10 mouse cellular contexts compared by ENCODE assay signal in the genomic region with DNA sequence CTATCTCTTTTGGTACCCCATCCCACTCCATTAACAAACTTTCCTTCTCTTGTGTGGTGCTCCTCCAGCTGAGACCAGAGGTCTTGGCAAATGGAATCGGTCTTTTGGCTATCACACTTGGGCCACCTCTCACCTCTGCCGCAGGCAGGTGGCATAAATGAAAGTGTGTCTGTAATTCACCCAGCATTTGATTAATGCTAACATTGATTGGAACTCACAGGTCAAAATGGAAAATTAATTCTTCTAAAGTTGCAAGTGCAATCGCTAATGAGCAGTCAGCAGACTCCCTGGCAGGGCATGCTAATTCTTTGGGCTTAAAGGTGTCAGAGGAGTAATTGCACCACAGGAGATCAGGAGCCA. TPM values are rescaled to one million over a fixed set of nuclear protein-coding genes. Genes with fewer than 3 reads are reported as not detected.
DNase-seq lines count a peak whose midpoint lies in the region; ATAC-seq and TF ChIP-seq lines count a peak whose summit lies in the region.
"Had no signal": no experiment of that assay in that cellular context is flagged by ENCODE, and none has a peak within 500 bp of the region (broad histone marks: within the 10 kb centered on the region; RNA-seq: fewer than 3 reads in every experiment).

No protein-coding gene starts in this region.

- H3K4me1 ChIP-seq in forebrain, embryonic 16.5 days (replicated peaks; ENCODE audit: control insufficient read depth, insufficient read depth, low read length), result peaks cover 10% of the 10 kb centered on the region; the same call in 1 of the 2 replicates
- H3K4me1 ChIP-seq in liver, postnatal 0 days (ENCODE audit: insufficient read depth), result no peaks in the 10 kb centered on the region
- H3K4me1 ChIP-seq: megakaryocyte, embryonic 14.5 days had no signal

- no peak overlapping the region for H3K27ac ChIP-seq in left cerebral cortex, adult 2 months
- no peak overlapping the region for H3K27ac ChIP-seq in forebrain, embryonic 16.5 days (ENCODE audit: low read length)
- H3K27ac ChIP-seq in liver, postnatal 0 days (ENCODE audit: low read depth), result no peak overlapping the region

- peak; percentile 56 for DNase-seq in heart, adult 11 months
- no peak for DNase-seq in heart, adult 9 months (ENCODE audit: low spot score in 2 of 2)
- no peak for DNase-seq in left cerebral cortex, adult 2 months (ENCODE audit: extremely low spot score in 1 of 2, low spot score in 2 of 2)
- no peak for DNase-seq in left cerebral cortex, postnatal 25 days (ENCODE audit: low spot score in 2 of 2)
- no peak for DNase-seq in liver, postnatal 0 days
- DNase-seq in adrenal gland, adult 8-10 months, result no peak
- DNase-seq in frontal cortex, postnatal 14 days (ENCODE audit: low spot score in 2 of 2), result no peak

- TF ChIP-seq CTCF in left cerebral cortex, adult 2 months (IDR thresholded peaks at IDR 0.05), result no peak
- no peak for TF ChIP-seq CTCF in liver, postnatal 0 days (IDR thresholded peaks at IDR 0.05; ENCODE audit: low read depth)

- H3K36me3 ChIP-seq in forebrain, embryonic 16.5 days (ENCODE audit: control insufficient read depth, insufficient read depth), result no peaks in the 10 kb centered on the region
- H3K36me3 ChIP-seq in liver, postnatal 0 days (replicated peaks; ENCODE audit: insufficient read depth, low read length), result no peaks in the 10 kb centered on the region

- 0 out of 2 replicates have a peak, but pooled peaks have one; percentile 23 for ATAC-seq in forebrain, embryonic 16.5 days
- no peak for ATAC-seq in liver, postnatal 0 days

- TF ChIP-seq EP300 in liver, postnatal 0 days (IDR thresholded peaks at IDR 0.05; ENCODE audit: low read depth), result no peak

- intact Hi-C loops in left cerebral cortex, adult 2 months (cut with DNase I), result loop anchor here (5.0 kb wide), 1 partner anchor 73 kb away; no protein-coding TSS in a partner anchor
- intact Hi-C loops in left cerebral cortex, postnatal 25 days (cut with DNase I), result no loop called here

- H3K27me3 ChIP-seq in forebrain, embryonic 16.5 days (replicated peaks; ENCODE audit: control insufficient read depth, insufficient read depth, low read length), result no peaks in the 10 kb centered on the region
- no peaks in the 10 kb centered on the region for H3K27me3 ChIP-seq in liver, postnatal 0 days (ENCODE audit: insufficient read depth, low read length)

- 43% methylated on average over 3 of the region's 3 CpGs for WGBS in forebrain, embryonic 16.5 days
- WGBS in liver, postnatal 0 days (ENCODE audit: insufficient replicate concordance), result 58% methylated on average over 3 of the region's 3 CpGs

- peak overlapping the region; percentile 50; the same call in 1 of the 2 replicates for H3K4me2 ChIP-seq in forebrain, embryonic 16.5 days (ENCODE audit: low read length)
- H3K4me2 ChIP-seq in liver, postnatal 0 days (ENCODE audit: low read depth, low read length), result peak overlapping the region; percentile 58

- H3K4me3 ChIP-seq in left cerebral cortex, adult 2 months, result peak overlapping the region; percentile 39
- peak overlapping the region; percentile 5; the same call in 1 of the 2 replicates for H3K4me3 ChIP-seq in forebrain, embryonic 16.5 days (replicated peaks; ENCODE audit: low read length)
- H3K4me3 ChIP-seq in liver, postnatal 0 days (ENCODE audit: low read depth, low read length), result no peak overlapping the region

- H3K9me3 ChIP-seq in forebrain, embryonic 16.5 days (ENCODE audit: control insufficient read depth, low read length), result no peaks in the 10 kb centered on the region
- no peaks in the 10 kb centered on the region for H3K9me3 ChIP-seq in liver, postnatal 0 days (ENCODE audit: low read length)
- H3K9me3 ChIP-seq: megakaryocyte, embryonic 14.5 days had no signal

- H3K9ac ChIP-seq in forebrain, embryonic 16.5 days (replicated peaks; ENCODE audit: low read depth, low read length), result no peak overlapping the region
- H3K9ac ChIP-seq in liver, postnatal 0 days (replicated peaks), result no peak overlapping the region

RNA-seq across cellular contexts. Expression of gene Gm17542, which starts 3.2 kb away (rescaled TPM):
- total RNA-seq in left cerebral cortex, adult 2 months (2021), result not detected
- not detected for total RNA-seq in left cerebral cortex, postnatal 25 days (2021)
- not detected in 2 replicates for polyA plus RNA-seq in forebrain, embryonic 16.5 days (2015; fragmentation: Nextera tagmentation; extraction: Ambion mirVana)
- polyA plus RNA-seq in liver, postnatal 0 days (2015; fragmentation: Nextera tagmentation; extraction: Ambion mirVana), result not detected in 2 replicates
- not detected for total RNA-seq in adrenal gland, adult 8-10 months (2022)
- total RNA-seq: layer of hippocampus, postnatal 14 days had no signal

RNA-seq across cellular contexts. Expression of gene Edar, which starts 39.3 kb away (rescaled TPM):
- under 1 TPM; 0.14 to 0.20 TPM for total RNA-seq in left cerebral cortex, adult 2 months (2021)
- under 1 TPM; 0.32 to 0.60 TPM for total RNA-seq in left cerebral cortex, postnatal 25 days (2021)
- polyA plus RNA-seq in forebrain, embryonic 16.5 days (2015; fragmentation: Nextera tagmentation; extraction: Ambion mirVana), result 0.84 and 0.87 TPM in 2 replicates
- polyA plus RNA-seq in liver, postnatal 0 days (2015; fragmentation: Nextera tagmentation; extraction: Ambion mirVana), result 0.04 TPM in 1 of 2 replicates, not detected in the other
- 1 to 10 TPM in 2 of 4 experiments, under 1 TPM in 2; 0.15 to 2.5 (median 1.1) TPM for total RNA-seq in adrenal gland, adult 8-10 months (2022)
